Mouse (Mus musculus): ENCODE data around the gene Ccnl1. TPM values are rescaled to one million over a fixed set of nuclear protein-coding genes. Genes with fewer than 3 reads are reported as not detected.

Ccnl1 gene
- polyA plus RNA-seq, 1 experiment from 2014 or later = 82.6 TPM

- no peak for DNase-seq (ENCODE audit: low spot score)
- Histone ChIP-seq H3K27me3 (ENCODE audit: insufficient read depth, low read length) (no peaks in the 10 kb centered on the region), H3K9ac (ENCODE audit: low read depth, low read length) (no peak overlapping the region), H3K9me3 (replicated peaks; ENCODE audit: low read length) (no peaks in the 10 kb centered on the region), H3K36me3 (ENCODE audit: insufficient read depth, low read length) (peaks cover 44% of the 10 kb centered on the region), H3K4me2 (ENCODE audit: low read length) (no peak overlapping the region), H3K4me1 (replicated peaks; ENCODE audit: insufficient read depth, low read length) (no peaks in the 10 kb centered on the region), H3K27ac (no peak overlapping the region), H3K4me3 (replicated peaks; ENCODE audit: low read depth, low read length) (no peak overlapping the region)
- no peak for TF ChIP-seq CTCF (IDR thresholded peaks at IDR 0.05; ENCODE audit: low read depth)
- no peak for ATAC-seq (replicated peaks; ENCODE audit: low FRiP score, low read depth)
- WGBS = 87% methylated on average over 2 of the region's 2 CpGs
Measured at GRCm38 (mm10) chr3:65950304-65950703, 7.7 kb downstream of the Ccnl1 start.

- Histone ChIP-seq H3K36me3 (ENCODE audit: insufficient read depth, low read length) (peaks cover 41% of the 10 kb centered on the region), H3K27me3 (ENCODE audit: insufficient read depth, low read length) (no peaks in the 10 kb centered on the region), H3K4me3 (replicated peaks; ENCODE audit: low read depth, low read length) (no peak overlapping the region), H3K9ac (ENCODE audit: low read depth, low read length) (no peak overlapping the region), H3K4me2 (ENCODE audit: low read length) (no peak overlapping the region), H3K4me1 (replicated peaks; ENCODE audit: insufficient read depth, low read length) (no peaks in the 10 kb centered on the region), H3K27ac (no peak overlapping the region), H3K9me3 (replicated peaks; ENCODE audit: low read length) (no peaks in the 10 kb centered on the region)
- 95% methylated on average over 2 of the region's 2 CpGs for WGBS
- no peak for TF ChIP-seq CTCF (IDR thresholded peaks at IDR 0.05; ENCODE audit: low read depth)
- no peak for DNase-seq (ENCODE audit: low spot score)
- ATAC-seq (replicated peaks; ENCODE audit: low FRiP score, low read depth) = peak; percentile 38; the same call in 1 of the 2 replicates
Measured at GRCm38 (mm10) chr3:65945277-65945932, 12.6 kb downstream of the Ccnl1 start.

GRCm38 (mm10) chr3:65944713-65945112, 13.3 kb downstream of the Ccnl1 start:
- Histone ChIP-seq H3K4me1 (replicated peaks; ENCODE audit: insufficient read depth, low read length) (no peaks in the 10 kb centered on the region), H3K4me2 (ENCODE audit: low read length) (no peak overlapping the region), H3K27ac (no peak overlapping the region), H3K9me3 (replicated peaks; ENCODE audit: low read length) (no peaks in the 10 kb centered on the region), H3K4me3 (replicated peaks; ENCODE audit: low read depth, low read length) (no peak overlapping the region), H3K36me3 (ENCODE audit: insufficient read depth, low read length) (peaks cover 38% of the 10 kb centered on the region), H3K9ac (ENCODE audit: low read depth, low read length) (no peak overlapping the region), H3K27me3 (ENCODE audit: insufficient read depth, low read length) (no peaks in the 10 kb centered on the region)
- WGBS = 88% methylated on average over 3 of the region's 3 CpGs
- TF ChIP-seq CTCF (IDR thresholded peaks at IDR 0.05; ENCODE audit: low read depth) = no peak
- DNase-seq (ENCODE audit: low spot score) = no peak
- no peak for ATAC-seq (replicated peaks; ENCODE audit: low FRiP score, low read depth)

- 83% methylated on average over 4 of the region's 4 CpGs for WGBS
- ATAC-seq (replicated peaks; ENCODE audit: low FRiP score, low read depth) (no peak), DNase-seq (ENCODE audit: low spot score) (no peak)
- H3K27me3 ChIP-seq (ENCODE audit: insufficient read depth, low read length) = no peaks in the 10 kb centered on the region
- H3K36me3 ChIP-seq (ENCODE audit: insufficient read depth, low read length) = peaks cover 29% of the 10 kb centered on the region
- no peak overlapping the region for H3K27ac ChIP-seq
- H3K9ac ChIP-seq (ENCODE audit: low read depth, low read length) = no peak overlapping the region
- no peak overlapping the region for H3K4me2 ChIP-seq (ENCODE audit: low read length)
- H3K9me3 ChIP-seq (replicated peaks; ENCODE audit: low read length) = no peaks in the 10 kb centered on the region
- no peak for TF ChIP-seq CTCF (IDR thresholded peaks at IDR 0.05; ENCODE audit: low read depth)
- no peak overlapping the region for H3K4me3 ChIP-seq (replicated peaks; ENCODE audit: low read depth, low read length)
- no peaks in the 10 kb centered on the region for H3K4me1 ChIP-seq (replicated peaks; ENCODE audit: insufficient read depth, low read length)
Measured at GRCm38 (mm10) chr3:65943453-65943852, 14.6 kb downstream of the Ccnl1 start.

- no peaks in the 10 kb centered on the region for H3K27me3 ChIP-seq (ENCODE audit: insufficient read depth, low read length)
- no peak overlapping the region for H3K9ac ChIP-seq (ENCODE audit: low read depth, low read length)
- TF ChIP-seq CTCF (IDR thresholded peaks at IDR 0.05; ENCODE audit: low read depth) = no peak
- H3K27ac ChIP-seq = no peak overlapping the region
- H3K36me3 ChIP-seq (ENCODE audit: insufficient read depth, low read length) = peaks cover 9% of the 10 kb centered on the region; the same call in 1 of the 2 replicates
- no peak for DNase-seq (ENCODE audit: low spot score)
- 63% methylated on average over 1 of the region's 1 CpGs for WGBS
- H3K4me1 ChIP-seq (replicated peaks; ENCODE audit: insufficient read depth, low read length) = no peaks in the 10 kb centered on the region
- H3K4me2 ChIP-seq (ENCODE audit: low read length) = no peak overlapping the region
- H3K9me3 ChIP-seq (replicated peaks; ENCODE audit: low read length) = no peaks in the 10 kb centered on the region
- H3K4me3 ChIP-seq (replicated peaks; ENCODE audit: low read depth, low read length) = no peak overlapping the region
- no peak for ATAC-seq (replicated peaks; ENCODE audit: low FRiP score, low read depth)
Measured at GRCm38 (mm10) chr3:65941052-65941451, 17.0 kb downstream of the Ccnl1 start.

GRCm38 (mm10) chr3:65938211-65938610, 19.8 kb downstream of the Ccnl1 start:
- Histone ChIP-seq H3K36me3 (ENCODE audit: insufficient read depth, low read length) (no peaks in the 10 kb centered on the region), H3K4me3 (replicated peaks; ENCODE audit: low read depth, low read length) (no peak overlapping the region), H3K9me3 (replicated peaks; ENCODE audit: low read length) (no peaks in the 10 kb centered on the region), H3K9ac (ENCODE audit: low read depth, low read length) (no peak overlapping the region), H3K4me2 (ENCODE audit: low read length) (no peak overlapping the region), H3K27me3 (ENCODE audit: insufficient read depth, low read length) (no peaks in the 10 kb centered on the region), H3K27ac (no peak overlapping the region), H3K4me1 (replicated peaks; ENCODE audit: insufficient read depth, low read length) (no peaks in the 10 kb centered on the region)
- WGBS = 19% methylated on average over 3 of the region's 3 CpGs
- TF ChIP-seq CTCF (IDR thresholded peaks at IDR 0.05; ENCODE audit: low read depth) = peak; percentile 79
- ATAC-seq (replicated peaks; ENCODE audit: low FRiP score, low read depth) = no peak
- DNase-seq (ENCODE audit: low spot score) = peak; percentile 78

- Histone ChIP-seq H3K27me3 (ENCODE audit: insufficient read depth, low read length) (no peaks in the 10 kb centered on the region), H3K36me3 (ENCODE audit: insufficient read depth, low read length) (no peaks in the 10 kb centered on the region), H3K9ac (ENCODE audit: low read depth, low read length) (no peak overlapping the region), H3K4me3 (replicated peaks; ENCODE audit: low read depth, low read length) (no peak overlapping the region), H3K4me1 (replicated peaks; ENCODE audit: insufficient read depth, low read length) (no peaks in the 10 kb centered on the region), H3K4me2 (ENCODE audit: low read length) (no peak overlapping the region), H3K27ac (no peak overlapping the region), H3K9me3 (replicated peaks; ENCODE audit: low read length) (no peaks in the 10 kb centered on the region)
- 57% methylated on average over 12 of the region's 12 CpGs for WGBS
- TF ChIP-seq CTCF (IDR thresholded peaks at IDR 0.05; ENCODE audit: low read depth) = no peak
- DNase-seq (ENCODE audit: low spot score) = no peak
- ATAC-seq (replicated peaks; ENCODE audit: low FRiP score, low read depth) = no peak
Measured at GRCm38 (mm10) chr3:65936384-65936783, 21.7 kb downstream of the Ccnl1 start.
